In genomic region chr13:34964866-34965265, GRCm38 (mm10) we compare ENCODE assay signal across 11 mouse cellular contexts. TPM values are rescaled to one million over a fixed set of nuclear protein-coding genes. Genes with fewer than 3 reads are reported as not detected.
DNase-seq lines count a peak whose midpoint lies in the region; ATAC-seq and TF ChIP-seq lines count a peak whose summit lies in the region.
"Had no signal": no experiment of that assay in that cellular context is flagged by ENCODE, and none has a peak within 500 bp of the region (broad histone marks: within the 10 kb centered on the region; RNA-seq: fewer than 3 reads in every experiment).

No protein-coding gene starts in this region.

- H3K9me3 ChIP-seq in heart, postnatal 0 days (replicated peaks; ENCODE audit: control insufficient read depth, low read length): no peaks in the 10 kb centered on the region
- no peaks in the 10 kb centered on the region for H3K9me3 ChIP-seq in embryonic facial prominence, embryonic 10.5 days
- H3K9me3 ChIP-seq in hindbrain, postnatal 0 days (ENCODE audit: low read length): no peaks in the 10 kb centered on the region
- H3K9me3 ChIP-seq in midbrain, embryonic 14.5 days (ENCODE audit: control insufficient read depth, low read length): no peaks in the 10 kb centered on the region
- H3K9me3 ChIP-seq: G1E had no signal

- WGBS in heart, postnatal 0 days: 17% methylated on average over 5 of the region's 5 CpGs
- 3% methylated on average over 5 of the region's 5 CpGs for WGBS in embryonic facial prominence, embryonic 10.5 days
- 6% methylated on average over 5 of the region's 5 CpGs for WGBS in hindbrain, postnatal 0 days
- WGBS in midbrain, embryonic 14.5 days: 15% methylated on average over 5 of the region's 5 CpGs

- peak overlapping the region; percentile 49 for H3K4me3 ChIP-seq in heart, postnatal 0 days (ENCODE audit: low read depth, low read length)
- peak overlapping the region; percentile 65; the same call in 1 of the 2 replicates for H3K4me3 ChIP-seq in embryonic facial prominence, embryonic 10.5 days
- peak overlapping the region; percentile 40 for H3K4me3 ChIP-seq in hindbrain, postnatal 0 days (ENCODE audit: low read length)
- H3K4me3 ChIP-seq in midbrain, embryonic 14.5 days (replicated peaks; ENCODE audit: low read depth, low read length): peak overlapping the region; percentile 32

- 0 out of 2 replicates have a peak, but pooled peaks cover 8% of the 10 kb centered on the region for H3K27me3 ChIP-seq in heart, postnatal 0 days (ENCODE audit: control insufficient read depth, insufficient read depth, low read length)
- H3K27me3 ChIP-seq in embryonic facial prominence, embryonic 10.5 days (replicated peaks; ENCODE audit: low read depth, poor library complexity, severe bottlenecking): peaks cover 42% of the 10 kb centered on the region
- no peaks in the 10 kb centered on the region; the same call in 1 of the 2 replicates for H3K27me3 ChIP-seq in hindbrain, postnatal 0 days (ENCODE audit: insufficient read depth, low read length)
- H3K27me3 ChIP-seq in midbrain, embryonic 14.5 days (ENCODE audit: control insufficient read depth, insufficient read depth, low read length): peaks cover 8% of the 10 kb centered on the region; the same call in 1 of the 2 replicates

- no peak for DNase-seq in heart, postnatal 0 days (ENCODE audit: low spot score)
- no peak for DNase-seq in heart, adult 8-10 months (ENCODE audit: low spot score)
- no peak for DNase-seq in embryonic facial prominence, embryonic 10.5 days (ENCODE audit: low spot score)
- DNase-seq in hindbrain, postnatal 0 days (ENCODE audit: low spot score): no peak
- no peak for DNase-seq in midbrain, embryonic 14.5 days
- no peak for DNase-seq in spleen, postnatal 4 days (ENCODE audit: low spot score in 2 of 2)
- no peak for DNase-seq in layer of hippocampus, adult 9-11 months

- H3K36me3 ChIP-seq in heart, postnatal 0 days (replicated peaks; ENCODE audit: control insufficient read depth, insufficient read depth, low read length): no peaks in the 10 kb centered on the region
- no peaks in the 10 kb centered on the region for H3K36me3 ChIP-seq in embryonic facial prominence, embryonic 10.5 days (replicated peaks)
- H3K36me3 ChIP-seq in hindbrain, postnatal 0 days (ENCODE audit: insufficient read depth, low read length): no peaks in the 10 kb centered on the region
- H3K36me3 ChIP-seq in midbrain, embryonic 14.5 days (ENCODE audit: control insufficient read depth, insufficient read depth, low read length): no peaks in the 10 kb centered on the region
- H3K36me3 ChIP-seq: G1E had no signal

- H3K9ac ChIP-seq in heart, postnatal 0 days (replicated peaks; ENCODE audit: low read depth, low read length): no peak overlapping the region
- no peak overlapping the region for H3K9ac ChIP-seq in hindbrain, postnatal 0 days (replicated peaks; ENCODE audit: low read length)
- H3K9ac ChIP-seq in midbrain, embryonic 14.5 days (replicated peaks; ENCODE audit: low read length): no peak overlapping the region
- H3K9ac ChIP-seq: liver, embryonic 14.5 days had no signal

- no peak for ATAC-seq in heart, postnatal 0 days (ENCODE audit: insufficient read depth, low read depth)
- no peak for ATAC-seq in hindbrain, postnatal 0 days
- ATAC-seq in midbrain, embryonic 14.5 days (ENCODE audit: low FRiP score, low TSS enrichment): no peak
- ATAC-seq in inflammation-experienced regulatory T-cells, adult 6 months: no peak

- peak overlapping the region; percentile 93 for H3K4me2 ChIP-seq in heart, postnatal 0 days (ENCODE audit: low read depth, low read length)
- peak overlapping the region; percentile 76 for H3K4me2 ChIP-seq in hindbrain, postnatal 0 days (ENCODE audit: low read depth, low read length)
- peak overlapping the region; percentile 63 for H3K4me2 ChIP-seq in midbrain, embryonic 14.5 days (ENCODE audit: low read length)

- TF ChIP-seq CTCF in heart, postnatal 0 days (IDR thresholded peaks at IDR 0.05; ENCODE audit: low read depth): no peak
- no peak for TF ChIP-seq CTCF in hindbrain, postnatal 0 days (IDR thresholded peaks at IDR 0.05; ENCODE audit: low read depth)

- no peak overlapping the region for H3K27ac ChIP-seq in heart, postnatal 0 days (ENCODE audit: low read depth)
- H3K27ac ChIP-seq in embryonic facial prominence, embryonic 10.5 days (replicated peaks): no peak overlapping the region
- H3K27ac ChIP-seq in hindbrain, postnatal 0 days: no peak overlapping the region
- no peak overlapping the region for H3K27ac ChIP-seq in midbrain, embryonic 14.5 days (replicated peaks; ENCODE audit: low read depth, low read length)
- H3K27ac ChIP-seq: liver, embryonic 14.5 days had no signal

- no peak for TF ChIP-seq EP300 in heart, postnatal 0 days (IDR thresholded peaks at IDR 0.05; ENCODE audit: low read depth)

- H3K4me1 ChIP-seq in heart, postnatal 0 days (ENCODE audit: control insufficient read depth, insufficient read depth): peaks cover 13% of the 10 kb centered on the region; the same call in 1 of the 2 replicates
- H3K4me1 ChIP-seq in embryonic facial prominence, embryonic 10.5 days: peaks cover 15% of the 10 kb centered on the region
- H3K4me1 ChIP-seq in hindbrain, postnatal 0 days (ENCODE audit: insufficient read depth, low read length): no peaks in the 10 kb centered on the region
- 0 out of 2 replicates have a peak, but pooled peaks cover 3% of the 10 kb centered on the region for H3K4me1 ChIP-seq in midbrain, embryonic 14.5 days (ENCODE audit: control insufficient read depth, insufficient read depth, low read length)

RNA-seq across cellular contexts. Expression of gene Eci3, which starts 1.3 kb away (rescaled TPM):
- not detected in 2 replicates for total RNA-seq in heart, postnatal 0 days (2014; rRNA removed; ENCODE audit: low replicate concordance)
- polyA plus RNA-seq in heart, postnatal 0 days (2015; fragmentation: Nextera tagmentation; extraction: Ambion mirVana): 0.18 and 0.56 TPM in 2 replicates
- 1 to 10 TPM; 2.0 to 2.4 (median 2.3) TPM for total RNA-seq in heart, adult 8-10 months (2022)
- 0.34 and 0.85 TPM in 2 replicates for polyA plus RNA-seq in embryonic facial prominence, embryonic 10.5 days (2016; fragmentation: Nextera tagmentation; extraction: Ambion mirVana)
- total RNA-seq in hindbrain, postnatal 0 days (2014; rRNA removed): 1.3 TPM in 1 of 2 replicates, not detected in the other
- 0.80 and 1.2 TPM in 2 replicates for polyA plus RNA-seq in hindbrain, postnatal 0 days (2015; fragmentation: Nextera tagmentation; extraction: Ambion mirVana)
- 0.16 and 0.42 TPM in 2 replicates for polyA plus RNA-seq in midbrain, embryonic 14.5 days (2014; fragmentation: Nextera tagmentation; extraction: Ambion mirVana)
- polyA plus RNA-seq in inflammation-experienced regulatory T-cells, adult 6 months (2017; shearing (Covaris generic)): under 1 TPM in 1 of 3 experiments, not detected in 2; 0.78 TPM
- total RNA-seq: G1E had no signal
- polyA plus RNA-seq: cortical plate, adult 2 months; G1E had no signal

RNA-seq across cellular contexts. Expression of gene 4933417A18Rik, which starts 40.7 kb away (rescaled TPM):
- total RNA-seq in heart, postnatal 0 days (2014; rRNA removed; ENCODE audit: low replicate concordance): not detected in 2 replicates
- polyA plus RNA-seq in heart, postnatal 0 days (2015; fragmentation: Nextera tagmentation; extraction: Ambion mirVana): not detected in 2 replicates
- total RNA-seq in heart, adult 8-10 months (2022): not detected
- polyA plus RNA-seq in embryonic facial prominence, embryonic 10.5 days (2016; fragmentation: Nextera tagmentation; extraction: Ambion mirVana): not detected in 2 replicates
- total RNA-seq in hindbrain, postnatal 0 days (2014; rRNA removed): not detected in 2 replicates
- not detected in 2 replicates for polyA plus RNA-seq in hindbrain, postnatal 0 days (2015; fragmentation: Nextera tagmentation; extraction: Ambion mirVana)
- polyA plus RNA-seq in midbrain, embryonic 14.5 days (2014; fragmentation: Nextera tagmentation; extraction: Ambion mirVana): not detected in 2 replicates
- not detected for polyA plus RNA-seq in inflammation-experienced regulatory T-cells, adult 6 months (2017; shearing (Covaris generic))
- total RNA-seq: G1E had no signal
- polyA plus RNA-seq: cortical plate, adult 2 months; G1E; liver, embryonic 14.5 days had no signal

RNA-seq across cellular contexts. Expression of gene Fam217a, which starts 40.8 kb away (rescaled TPM):
- 0.15 TPM in 1 of 2 replicates, not detected in the other for total RNA-seq in heart, postnatal 0 days (2014; rRNA removed; ENCODE audit: low replicate concordance)
- 0.99 and 1.9 TPM in 2 replicates for polyA plus RNA-seq in heart, postnatal 0 days (2015; fragmentation: Nextera tagmentation; extraction: Ambion mirVana)
- under 1 TPM in 3 of 4 experiments, not detected in 1; 0.19 to 0.57 (median 0.25) TPM for total RNA-seq in heart, adult 8-10 months (2022)
- polyA plus RNA-seq in embryonic facial prominence, embryonic 10.5 days (2016; fragmentation: Nextera tagmentation; extraction: Ambion mirVana): 0.82 and 1.5 TPM in 2 replicates
- total RNA-seq in hindbrain, postnatal 0 days (2014; rRNA removed): 0.16 and 0.32 TPM in 2 replicates
- 1.2 TPM in 2 replicates for polyA plus RNA-seq in hindbrain, postnatal 0 days (2015; fragmentation: Nextera tagmentation; extraction: Ambion mirVana)
- 0.74 and 0.83 TPM in 2 replicates for polyA plus RNA-seq in midbrain, embryonic 14.5 days (2014; fragmentation: Nextera tagmentation; extraction: Ambion mirVana)
- polyA plus RNA-seq in inflammation-experienced regulatory T-cells, adult 6 months (2017; shearing (Covaris generic)): not detected
- polyA plus RNA-seq: G1E had no signal
